Mouse (Mus musculus) neural tube, embryonic 13.5 days (tissue): ENCODE data around the gene Zfp787. TPM values are rescaled to one million over a fixed set of nuclear protein-coding genes. Genes with fewer than 3 reads are reported as not detected.

Experiments
- ATAC-seq: fragments of 200-750 bp; cut with Nextera tagmentation; 2 replicates; pipeline ENCODE4 v1.8.0; 2017; ENCODE audit warnings: low read depth, mild to moderate bottlenecking, moderate TSS enrichment, moderate library complexity
- H3K27ac ChIP-seq: fragments of 300-500 bp; sonication (generic); replicated peaks from 2 replicates; pipeline ENCODE4 v1.5.1; 2015; ENCODE audit warnings: moderate library complexity, mild to moderate bottlenecking, inconsistent platforms
- H3K27me3 ChIP-seq: fragments of 300-500 bp; sonication (generic); 2 replicates; pipeline ENCODE4 v1.6.1; 2015; ENCODE audit warnings: mild to moderate bottlenecking, inconsistent platforms
- H3K36me3 ChIP-seq: fragments of 300-500 bp; sonication (generic); 2 replicates; pipeline ENCODE4 v1.6.1; 2015; ENCODE audit warnings: mild to moderate bottlenecking, inconsistent platforms
- H3K4me1 ChIP-seq: fragments of 300-500 bp; sonication (generic); replicated peaks from 2 replicates; pipeline ENCODE4 v1.6.1; 2015; ENCODE audit warnings: inconsistent platforms
- H3K4me2 ChIP-seq: fragments of 300-500 bp; sonication (generic); 2 replicates; pipeline ENCODE4 v1.6.1; 2015; ENCODE audit warnings: inconsistent platforms, mild to moderate bottlenecking, moderate library complexity
- H3K4me3 ChIP-seq: fragments of 300-500 bp; sonication (generic); 2 replicates; pipeline ENCODE4 v1.5.1; 2015; ENCODE audit warnings: mild to moderate bottlenecking, inconsistent platforms
- H3K9ac ChIP-seq: fragments of 300-500 bp; sonication (generic); 2 replicates; pipeline ENCODE4 v1.6.1; 2015; ENCODE audit warnings: moderate library complexity, mild to moderate bottlenecking, inconsistent platforms
- H3K9me3 ChIP-seq: fragments of 300-500 bp; sonication (generic); 2 replicates; pipeline ENCODE4 v1.6.1; 2016; ENCODE audit warnings: inconsistent platforms
- WGBS: fragments of 180-500 bp; shearing (Covaris S2); methylation state at CpG from one replicate; pipeline ENCODE4 v1.1.7; 2015; 5-methylcytosine and 5-hydroxymethylcytosine counted together
- polyA plus RNA-seq: library from polyadenylated mRNA; unstranded; fragments of >200 nt; fragmentation: Nextera tagmentation; extraction: Ambion mirVana; gene quantifications from 2 replicates; pipeline ENCODE4 v1.2.1, GENCODE M21; 2015

Gene Zfp787
- polyA plus RNA-seq, 1 experiment from 2014 or later, result 23.0 TPM

GRCm38 (mm10) chr7:6159604-6160003 lies 3.8 kb upstream of the Zfp787 start:
- Histone ChIP-seq H3K27ac (no peak overlapping the region), H3K36me3 (no peaks in the 10 kb centered on the region), H3K9me3 (no peaks in the 10 kb centered on the region), H3K27me3 (no peaks in the 10 kb centered on the region), H3K4me3 (no peak overlapping the region), H3K9ac (no peak overlapping the region), H3K4me1 (peaks cover 12% of the 10 kb centered on the region), H3K4me2 (no peak overlapping the region)
- ATAC-seq, result no peak
- WGBS, result 86% methylated on average over 3 of the region's 3 CpGs

GRCm38 (mm10) chr7:6157479-6157878 lies 1.7 kb upstream of the Zfp787 start:
- no peaks in the 10 kb centered on the region for H3K27me3 ChIP-seq
- ATAC-seq, result no peak

GRCm38 (mm10) chr7:6156901-6157472 lies 1.2 kb upstream of the Zfp787 start:
- no peaks in the 10 kb centered on the region for H3K27me3 ChIP-seq
- ATAC-seq, result no peak
- H3K4me3 ChIP-seq, result peak overlapping the region; percentile 83
- no peak overlapping the region for H3K27ac ChIP-seq
- no peaks in the 10 kb centered on the region for H3K36me3 ChIP-seq
- H3K9me3 ChIP-seq, result no peaks in the 10 kb centered on the region
- H3K4me1 ChIP-seq, result peaks cover 35% of the 10 kb centered on the region
- 63% methylated on average over 9 of the region's 9 CpGs for WGBS
- H3K4me2 ChIP-seq, result peak overlapping the region; percentile 60
- H3K9ac ChIP-seq, result peak overlapping the region; percentile 72

More at GRCm38 (mm10) chr7:6157479-6157878, 1.7 kb upstream of the Zfp787 start:
- Histone ChIP-seq H3K4me2 (no peak overlapping the region), H3K4me3 (no peak overlapping the region), H3K9me3 (no peaks in the 10 kb centered on the region), H3K36me3 (no peaks in the 10 kb centered on the region), H3K9ac (no peak overlapping the region), H3K27ac (no peak overlapping the region), H3K4me1 (peaks cover 32% of the 10 kb centered on the region)
- WGBS, result 90% methylated on average over 1 of the region's 1 CpGs

- under 1% methylated on average over 76 of the region's 85 CpGs for WGBS
- H3K4me3 ChIP-seq, result peak overlapping the region; percentile 83
- no peaks in the 10 kb centered on the region for H3K36me3 ChIP-seq
- peak overlapping the region; percentile 92 for H3K9ac ChIP-seq
- H3K27me3 ChIP-seq, result no peaks in the 10 kb centered on the region
- H3K9me3 ChIP-seq, result no peaks in the 10 kb centered on the region
- peak overlapping the region; percentile 97 for H3K27ac ChIP-seq
- peaks cover 44% of the 10 kb centered on the region for H3K4me1 ChIP-seq
- ATAC-seq, result peak; percentile 81
- H3K4me2 ChIP-seq, result peak overlapping the region; percentile 96
Observed at GRCm38 (mm10) chr7:6155031-6155872, 545 bp downstream of the Zfp787 start.

- Histone ChIP-seq H3K9me3 (no peaks in the 10 kb centered on the region), H3K9ac (peak overlapping the region; percentile 92; the same call in 1 of the 2 replicates), H3K27me3 (no peaks in the 10 kb centered on the region), H3K4me2 (peak overlapping the region; percentile 96), H3K4me3 (peak overlapping the region; percentile 83), H3K4me1 (peaks cover 46% of the 10 kb centered on the region), H3K27ac (no peak overlapping the region), H3K36me3 (no peaks in the 10 kb centered on the region)
- WGBS, result 86% methylated on average over 5 of the region's 5 CpGs
- ATAC-seq, result no peak
Observed at GRCm38 (mm10) chr7:6154164-6154563, 1.6 kb downstream of the Zfp787 start.

GRCm38 (mm10) chr7:6153131-6153530 lies 2.7 kb downstream of the Zfp787 start:
- no peak overlapping the region for H3K9ac ChIP-seq
- H3K27me3 ChIP-seq, result no peaks in the 10 kb centered on the region
- 97% methylated on average over 3 of the region's 3 CpGs for WGBS
- H3K4me3 ChIP-seq, result no peak overlapping the region
- H3K4me2 ChIP-seq, result no peak overlapping the region
- no peaks in the 10 kb centered on the region for H3K9me3 ChIP-seq
- H3K27ac ChIP-seq, result no peak overlapping the region
- no peak for ATAC-seq
- peaks cover 56% of the 10 kb centered on the region for H3K4me1 ChIP-seq
- H3K36me3 ChIP-seq, result no peaks in the 10 kb centered on the region

- WGBS, result 85% methylated on average over 3 of the region's 3 CpGs
Observed at GRCm38 (mm10) chr7:6152036-6152435, 3.8 kb downstream of the Zfp787 start.

GRCm38 (mm10) chr7:6151266-6151665 lies 4.5 kb downstream of the Zfp787 start:
- H3K9ac ChIP-seq, result no peak overlapping the region
- no peaks in the 10 kb centered on the region for H3K36me3 ChIP-seq
- no peak for ATAC-seq
- H3K4me3 ChIP-seq, result no peak overlapping the region
- no peak overlapping the region for H3K4me2 ChIP-seq
- peaks cover 57% of the 10 kb centered on the region for H3K4me1 ChIP-seq
- H3K27me3 ChIP-seq, result no peaks in the 10 kb centered on the region
- H3K9me3 ChIP-seq, result no peaks in the 10 kb centered on the region
- no peak overlapping the region for H3K27ac ChIP-seq
- whole genome bisulfite sequencing, result 83% methylated on average over 1 of the region's 1 CpGs

More at GRCm38 (mm10) chr7:6152036-6152435, 3.8 kb downstream of the Zfp787 start:
- Histone ChIP-seq H3K4me3 (no peak overlapping the region), H3K4me2 (no peak overlapping the region), H3K9me3 (no peaks in the 10 kb centered on the region), H3K36me3 (no peaks in the 10 kb centered on the region), H3K4me1 (peaks cover 63% of the 10 kb centered on the region), H3K9ac (no peak overlapping the region), H3K27me3 (no peaks in the 10 kb centered on the region), H3K27ac (no peak overlapping the region)
- no peak for ATAC-seq

- ATAC-seq, result no peak
- Histone ChIP-seq H3K36me3 (no peaks in the 10 kb centered on the region), H3K27me3 (no peaks in the 10 kb centered on the region), H3K4me3 (no peak overlapping the region), H3K27ac (no peak overlapping the region), H3K9me3 (no peaks in the 10 kb centered on the region), H3K4me1 (peaks cover 56% of the 10 kb centered on the region), H3K9ac (no peak overlapping the region), H3K4me2 (no peak overlapping the region)
- WGBS, result 86% methylated on average over 5 of the region's 5 CpGs
Observed at GRCm38 (mm10) chr7:6147688-6148087, 8.1 kb downstream of the Zfp787 start.

- no peaks in the 10 kb centered on the region for H3K27me3 ChIP-seq
- H3K4me2 ChIP-seq, result no peak overlapping the region
- H3K9ac ChIP-seq, result no peak overlapping the region
- no peak overlapping the region for H3K27ac ChIP-seq
- WGBS, result 78% methylated on average over 2 of the region's 2 CpGs
- no peak for ATAC-seq
- H3K4me3 ChIP-seq, result no peak overlapping the region
- H3K36me3 ChIP-seq, result peaks cover 3% of the 10 kb centered on the region
- no peaks in the 10 kb centered on the region for H3K9me3 ChIP-seq
- peaks cover 52% of the 10 kb centered on the region for H3K4me1 ChIP-seq
Observed at GRCm38 (mm10) chr7:6146982-6147325, 8.8 kb downstream of the Zfp787 start.

- Histone ChIP-seq H3K9ac (no peak overlapping the region), H3K4me1 (peaks cover 49% of the 10 kb centered on the region), H3K27ac (no peak overlapping the region), H3K36me3 (peaks cover 8% of the 10 kb centered on the region), H3K27me3 (no peaks in the 10 kb centered on the region), H3K4me2 (no peak overlapping the region), H3K4me3 (no peak overlapping the region), H3K9me3 (no peaks in the 10 kb centered on the region)
- 93% methylated on average over 7 of the region's 7 CpGs for WGBS
- ATAC-seq, result no peak
Observed at GRCm38 (mm10) chr7:6146194-6146981, 9.4 kb downstream of the Zfp787 start.
